Mouse (Mus musculus) lung, adult 2 months (tissue): Measurements from ENCODE around the gene Hist1h2bq.
"Not testable (repeated sequence)": the region's sequence is repeated elsewhere in the genome, so short reads cannot be mapped to it uniquely, and the experiment has no call there.

Experiments used
- CTCF ChIP-seq: fragments of 200-500 bp; IDR thresholded peaks from 2 replicates; pipeline ENCODE4 v1.5.1; 2011; ENCODE audit warnings: mild to moderate bottlenecking, low read length, control low read depth; ENCODE audit not compliant: insufficient read depth
- POLR2A ChIP-seq: fragments of 200-500 bp; IDR thresholded peaks from 2 replicates; pipeline ENCODE4 v1.6.1; 2011; ENCODE audit warnings: low read depth, mild to moderate bottlenecking, control low read depth, low read length, borderline replicate concordance; ENCODE audit errors: extremely low read depth

DNA sequence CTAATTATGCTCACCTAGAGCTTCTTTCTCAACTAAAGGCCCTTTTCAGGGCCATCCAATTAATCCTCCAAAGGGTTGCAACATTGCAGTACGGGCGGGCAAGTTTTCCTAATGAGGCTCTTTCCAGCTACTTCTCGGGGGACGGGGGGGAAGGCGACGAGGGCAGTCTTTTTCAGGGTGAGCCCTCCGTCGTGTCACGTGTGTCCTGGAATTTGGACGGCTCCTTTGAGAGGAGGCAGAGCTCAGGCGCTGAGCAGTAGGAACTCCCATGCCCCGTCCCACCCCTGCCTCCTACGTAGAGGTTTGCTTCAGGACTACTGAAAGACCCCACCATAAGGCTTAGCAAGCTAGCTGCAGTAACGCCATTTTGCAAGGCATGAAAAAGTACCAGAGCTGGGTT, 2.1 kb upstream of the Hist1h2bq start:
- not testable (repeated sequence) for TF ChIP-seq POLR2A, CTCF
